Mouse (Mus musculus): ENCODE results near the gene Rtf1. TPM values are rescaled to one million over a fixed set of nuclear protein-coding genes. Genes with fewer than 3 reads are reported as not detected.

Rtf1 gene
- polyA plus RNA-seq, 1 experiment from 2014 or later = 25.3 TPM

DNA sequence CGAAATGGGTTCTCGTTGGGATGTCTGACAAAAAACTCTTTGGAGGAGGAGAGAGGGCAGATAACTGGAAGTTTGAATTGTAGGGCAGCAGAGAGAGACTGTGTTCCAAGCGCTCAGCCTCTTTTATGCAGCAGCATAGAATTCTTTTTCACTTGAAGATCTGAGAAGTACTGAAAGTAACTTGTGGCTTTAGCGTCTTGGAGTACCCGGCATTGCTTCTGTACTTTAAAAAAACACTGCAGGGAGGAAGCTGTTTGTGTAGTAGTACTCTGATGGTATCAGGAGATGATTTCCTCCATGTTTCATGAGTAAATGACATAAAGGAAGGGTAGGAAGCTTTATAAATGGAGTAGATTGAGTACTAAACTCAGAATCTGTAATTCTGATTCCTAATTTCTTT, 963 bp downstream of the Rtf1 start:
- ATAC-seq (replicated peaks; ENCODE audit: low FRiP score) = 0 out of 2 replicates have a peak, but pooled peaks have one; percentile 1
- Histone ChIP-seq H3K36me3 (ENCODE audit: control insufficient read depth, insufficient read depth, low read length) (peaks cover 5% of the 10 kb centered on the region; the same call in 1 of the 2 replicates), H3K9ac (ENCODE audit: low read depth, low read length) (peak overlapping the region; percentile 97), H3K27ac (ENCODE audit: low read depth, low read length) (peak overlapping the region; percentile 86; the same call in 1 of the 2 replicates), H3K4me3 (ENCODE audit: low read depth, low read length) (peak overlapping the region; percentile 99), H3K4me2 (peak overlapping the region; percentile 80), H3K9me3 (ENCODE audit: control insufficient read depth, low read length) (no peaks in the 10 kb centered on the region), H3K27me3 (replicated peaks; ENCODE audit: control insufficient read depth, insufficient read depth, low read length) (no peaks in the 10 kb centered on the region), H3K4me1 (replicated peaks; ENCODE audit: control insufficient read depth, insufficient read depth, low read length) (peaks cover 10% of the 10 kb centered on the region)
- no peak for DNase-seq (ENCODE audit: low spot score)
- WGBS = 5% methylated on average over 5 of the region's 5 CpGs

DNA sequence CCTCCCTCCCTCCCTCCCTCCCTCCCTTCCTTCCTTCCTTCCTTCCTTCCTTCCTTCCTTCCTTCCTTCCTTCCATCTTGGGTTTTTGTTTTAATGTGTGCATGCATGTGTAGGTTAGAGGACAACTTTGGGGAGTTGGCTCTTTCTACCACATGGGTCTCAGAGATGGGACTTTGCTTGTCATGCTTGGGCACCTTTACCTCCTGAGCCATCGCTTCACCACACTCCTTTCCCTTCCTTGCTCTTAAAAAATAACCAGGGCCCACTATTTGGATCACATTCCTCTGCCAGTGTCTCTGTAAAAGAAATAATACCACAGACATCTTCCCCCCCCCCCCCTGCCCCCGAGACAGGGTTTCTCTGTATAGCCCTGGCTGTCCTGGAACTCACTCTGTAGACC, 8.8 kb downstream of the Rtf1 start:
- Histone ChIP-seq H3K9me3 (ENCODE audit: control insufficient read depth, low read length) (no peaks in the 10 kb centered on the region), H3K27me3 (replicated peaks; ENCODE audit: control insufficient read depth, insufficient read depth, low read length) (no peaks in the 10 kb centered on the region), H3K4me2 (no peak overlapping the region), H3K4me3 (ENCODE audit: low read depth, low read length) (no peak overlapping the region), H3K9ac (ENCODE audit: low read depth, low read length) (no peak overlapping the region), H3K27ac (ENCODE audit: low read depth, low read length) (no peak overlapping the region), H3K36me3 (ENCODE audit: control insufficient read depth, insufficient read depth, low read length) (peaks cover 13% of the 10 kb centered on the region), H3K4me1 (replicated peaks; ENCODE audit: control insufficient read depth, insufficient read depth, low read length) (no peaks in the 10 kb centered on the region)
- 95% methylated on average over 2 of the region's 2 CpGs for WGBS
- no peak for DNase-seq (ENCODE audit: low spot score)
- no peak for ATAC-seq (replicated peaks; ENCODE audit: low FRiP score)

DNA sequence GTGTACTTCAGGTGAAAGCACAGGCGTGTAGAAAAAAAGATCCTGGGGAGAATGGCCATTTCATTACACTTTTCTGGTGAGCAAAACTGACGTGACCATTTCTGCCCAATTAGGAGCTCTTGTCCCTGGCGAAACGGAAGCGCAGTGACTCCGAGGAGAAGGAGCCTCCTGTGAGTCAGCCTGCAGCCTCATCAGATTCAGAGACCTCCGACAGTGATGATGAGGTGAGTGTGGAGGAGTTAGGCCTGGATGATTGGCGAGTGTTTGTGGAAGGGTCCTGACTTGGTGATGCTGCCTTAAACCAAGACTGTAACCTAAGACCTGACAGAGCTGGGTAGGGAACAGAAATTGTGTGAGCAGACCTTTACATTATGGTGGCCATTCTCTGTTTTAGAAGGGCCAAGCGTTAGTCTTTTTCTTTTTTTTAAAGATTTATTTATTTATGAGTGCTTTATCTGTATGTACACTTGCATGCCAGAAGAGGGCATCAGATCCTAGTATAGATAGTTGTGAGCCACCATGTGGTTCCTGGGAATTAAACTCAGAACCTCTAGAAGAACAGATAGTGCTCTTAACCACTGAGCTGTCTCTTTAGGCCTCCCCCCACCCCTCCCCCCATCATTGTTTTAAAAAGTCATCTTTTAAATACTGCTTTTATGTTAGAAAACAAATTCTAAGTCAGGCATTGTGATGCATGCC, 17.3 kb downstream of the Rtf1 start:
- ATAC-seq (replicated peaks; ENCODE audit: low FRiP score) (no peak), DNase-seq (ENCODE audit: low spot score) (no peak)
- H3K4me2 ChIP-seq = no peak overlapping the region
- peaks cover 2% of the 10 kb centered on the region for H3K36me3 ChIP-seq (ENCODE audit: control insufficient read depth, insufficient read depth, low read length)
- no peaks in the 10 kb centered on the region for H3K4me1 ChIP-seq (replicated peaks; ENCODE audit: control insufficient read depth, insufficient read depth, low read length)
- 82% methylated on average over 9 of the region's 9 CpGs for WGBS
- no peak overlapping the region for H3K27ac ChIP-seq (ENCODE audit: low read depth, low read length)
- H3K9me3 ChIP-seq (ENCODE audit: control insufficient read depth, low read length) = no peaks in the 10 kb centered on the region
- H3K4me3 ChIP-seq (ENCODE audit: low read depth, low read length) = no peak overlapping the region
- no peak overlapping the region for H3K9ac ChIP-seq (ENCODE audit: low read depth, low read length)
- no peaks in the 10 kb centered on the region for H3K27me3 ChIP-seq (replicated peaks; ENCODE audit: control insufficient read depth, insufficient read depth, low read length)

DNA sequence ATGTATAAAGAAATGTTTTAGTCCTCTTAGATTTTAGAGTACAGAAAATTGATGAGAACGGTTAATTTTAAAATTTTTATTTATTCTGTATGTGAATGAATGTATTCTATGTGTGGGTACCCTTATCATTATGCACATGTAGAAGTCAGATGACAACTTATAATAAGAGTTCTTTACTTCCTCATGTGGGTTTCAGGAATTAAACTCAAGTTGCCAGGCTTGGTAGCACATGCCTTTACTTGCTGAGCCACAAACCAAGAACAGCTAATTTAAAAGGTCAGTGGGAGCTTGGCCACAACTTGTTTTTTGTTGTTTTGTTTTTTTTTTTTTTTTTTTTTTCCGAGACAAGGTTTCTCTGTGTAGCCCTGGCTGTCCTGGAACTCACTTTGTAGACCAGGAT, 20.0 kb downstream of the Rtf1 start:
- Histone ChIP-seq H3K9me3 (ENCODE audit: control insufficient read depth, low read length) (no peaks in the 10 kb centered on the region), H3K27me3 (replicated peaks; ENCODE audit: control insufficient read depth, insufficient read depth, low read length) (no peaks in the 10 kb centered on the region), H3K27ac (ENCODE audit: low read depth, low read length) (no peak overlapping the region), H3K4me3 (ENCODE audit: low read depth, low read length) (no peak overlapping the region), H3K4me1 (replicated peaks; ENCODE audit: control insufficient read depth, insufficient read depth, low read length) (no peaks in the 10 kb centered on the region), H3K36me3 (ENCODE audit: control insufficient read depth, insufficient read depth, low read length) (no peaks in the 10 kb centered on the region), H3K9ac (ENCODE audit: low read depth, low read length) (no peak overlapping the region), H3K4me2 (no peak overlapping the region)
- ATAC-seq (replicated peaks; ENCODE audit: low FRiP score) (no peak), DNase-seq (ENCODE audit: low spot score) (no peak)
- WGBS = 86% methylated on average over 2 of the region's 2 CpGs

DNA sequence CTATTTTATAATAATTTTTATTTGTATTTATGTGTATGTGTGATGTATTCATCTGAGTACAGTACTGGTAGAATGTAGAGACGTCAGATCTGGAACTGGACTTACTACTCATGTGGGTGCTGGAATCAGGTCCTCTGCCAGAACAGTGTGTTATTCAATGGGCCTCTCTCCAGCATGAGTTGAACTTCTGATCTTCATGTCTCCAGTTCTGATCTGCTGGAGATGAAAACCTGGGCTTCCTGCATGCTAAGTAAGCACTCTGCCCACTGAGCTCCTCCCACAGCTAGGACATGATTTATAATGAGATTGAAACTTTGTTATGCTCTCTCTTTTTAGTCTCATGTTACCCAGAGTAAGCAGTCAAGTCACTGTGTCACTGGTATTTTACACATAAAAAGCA, 21.2 kb downstream of the Rtf1 start:
- H3K36me3 ChIP-seq (ENCODE audit: control insufficient read depth, insufficient read depth, low read length) = no peaks in the 10 kb centered on the region; the same call in 1 of the 2 replicates
- no peak overlapping the region for H3K9ac ChIP-seq (ENCODE audit: low read depth, low read length)
- no peaks in the 10 kb centered on the region for H3K4me1 ChIP-seq (replicated peaks; ENCODE audit: control insufficient read depth, insufficient read depth, low read length)
- DNase-seq (ENCODE audit: low spot score) (no peak), ATAC-seq (replicated peaks; ENCODE audit: low FRiP score) (no peak)
- no peak overlapping the region for H3K4me3 ChIP-seq (ENCODE audit: low read depth, low read length)
- WGBS = 86% methylated on average over 1 of the region's 1 CpGs
- H3K27ac ChIP-seq (ENCODE audit: low read depth, low read length) = no peak overlapping the region
- H3K9me3 ChIP-seq (ENCODE audit: control insufficient read depth, low read length) = no peaks in the 10 kb centered on the region
- H3K27me3 ChIP-seq (replicated peaks; ENCODE audit: control insufficient read depth, insufficient read depth, low read length) = no peaks in the 10 kb centered on the region
- no peak overlapping the region for H3K4me2 ChIP-seq

DNA sequence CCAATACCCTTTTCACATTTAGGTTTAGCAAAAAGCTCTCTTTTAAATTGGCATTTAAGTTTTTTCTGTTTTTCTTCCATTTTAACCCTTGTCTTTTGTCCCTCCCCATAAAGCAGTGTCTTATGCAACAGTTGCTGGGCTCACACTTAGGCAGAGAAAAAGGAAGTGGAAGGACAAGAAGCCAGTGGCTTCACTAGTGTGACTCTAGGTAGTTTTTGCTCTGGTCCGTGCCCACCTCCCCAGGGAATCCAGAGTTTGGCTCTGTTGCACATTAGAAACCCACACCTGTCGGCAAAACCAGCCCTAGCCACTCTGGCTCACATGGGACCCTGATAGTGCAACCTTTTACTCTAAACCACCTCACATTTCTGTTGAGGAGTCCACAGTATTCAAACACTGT, 23.6 kb downstream of the Rtf1 start:
- WGBS = 79% methylated on average over 2 of the region's 2 CpGs
- ATAC-seq (replicated peaks; ENCODE audit: low FRiP score) = no peak
- no peak for DNase-seq (ENCODE audit: low spot score)
- Histone ChIP-seq H3K9me3 (ENCODE audit: control insufficient read depth, low read length) (no peaks in the 10 kb centered on the region), H3K27me3 (replicated peaks; ENCODE audit: control insufficient read depth, insufficient read depth, low read length) (no peaks in the 10 kb centered on the region), H3K36me3 (ENCODE audit: control insufficient read depth, insufficient read depth, low read length) (peaks cover 3% of the 10 kb centered on the region; the same call in 1 of the 2 replicates), H3K4me1 (replicated peaks; ENCODE audit: control insufficient read depth, insufficient read depth, low read length) (no peaks in the 10 kb centered on the region), H3K4me2 (no peak overlapping the region), H3K27ac (ENCODE audit: low read depth, low read length) (no peak overlapping the region), H3K4me3 (ENCODE audit: low read depth, low read length) (no peak overlapping the region), H3K9ac (ENCODE audit: low read depth, low read length) (no peak overlapping the region)

DNA sequence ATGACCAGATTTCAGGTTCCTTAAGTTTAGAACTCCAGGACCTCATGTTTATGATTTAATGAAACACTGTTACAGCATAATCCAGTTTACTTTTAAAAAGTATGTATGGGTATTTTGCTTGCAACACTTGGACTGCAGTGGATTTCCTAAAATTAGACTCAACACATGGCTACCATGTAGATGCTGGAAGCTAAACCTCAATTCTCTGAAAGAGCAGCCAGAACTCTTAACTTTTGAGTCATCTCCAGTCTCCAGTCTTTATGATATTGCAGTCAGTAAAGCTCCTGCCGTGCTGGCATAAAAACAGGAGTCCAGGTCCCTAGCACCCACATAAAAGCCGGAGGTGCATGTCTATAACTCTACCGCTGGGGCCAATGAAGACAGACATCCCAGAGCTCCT, 25.1 kb downstream of the Rtf1 start:
- H3K27me3 ChIP-seq (replicated peaks; ENCODE audit: control insufficient read depth, insufficient read depth, low read length) = no peaks in the 10 kb centered on the region
- H3K36me3 ChIP-seq (ENCODE audit: control insufficient read depth, insufficient read depth, low read length) = peaks cover 5% of the 10 kb centered on the region; the same call in 1 of the 2 replicates
- no peak overlapping the region for H3K27ac ChIP-seq (ENCODE audit: low read depth, low read length)
- no peak overlapping the region for H3K4me2 ChIP-seq
- H3K9me3 ChIP-seq (ENCODE audit: control insufficient read depth, low read length) = no peaks in the 10 kb centered on the region
- 91% methylated on average over 3 of the region's 3 CpGs for WGBS
- no peaks in the 10 kb centered on the region for H3K4me1 ChIP-seq (replicated peaks; ENCODE audit: control insufficient read depth, insufficient read depth, low read length)
- ATAC-seq (replicated peaks; ENCODE audit: low FRiP score) (no peak), DNase-seq (ENCODE audit: low spot score) (no peak)
- no peak overlapping the region for H3K4me3 ChIP-seq (ENCODE audit: low read depth, low read length)
- H3K9ac ChIP-seq (ENCODE audit: low read depth, low read length) = no peak overlapping the region

DNA sequence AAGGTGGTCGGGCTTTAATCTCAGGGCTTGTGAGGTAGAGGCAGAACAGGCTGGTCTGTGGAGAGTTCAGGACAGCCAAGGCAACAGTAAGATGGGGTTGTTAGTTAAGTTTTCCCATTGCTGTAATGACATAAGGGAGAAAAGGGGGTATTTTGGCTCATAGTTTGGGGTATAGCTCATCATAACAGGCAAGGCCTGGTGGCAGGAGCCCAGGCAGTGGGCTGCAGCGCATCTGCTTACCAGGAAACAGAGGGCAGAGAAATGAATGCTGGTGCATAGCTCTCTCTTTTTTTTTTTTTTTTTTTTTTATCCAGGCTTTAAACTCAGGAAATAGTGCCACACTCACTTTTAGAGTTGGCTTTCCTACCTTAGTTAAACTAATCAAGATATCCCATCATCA, 28.3 kb downstream of the Rtf1 start:
- Histone ChIP-seq H3K4me3 (ENCODE audit: low read depth, low read length) (no peak overlapping the region), H3K9ac (ENCODE audit: low read depth, low read length) (no peak overlapping the region), H3K27me3 (replicated peaks; ENCODE audit: control insufficient read depth, insufficient read depth, low read length) (no peaks in the 10 kb centered on the region), H3K36me3 (ENCODE audit: control insufficient read depth, insufficient read depth, low read length) (peaks cover 12% of the 10 kb centered on the region; the same call in 1 of the 2 replicates), H3K27ac (ENCODE audit: low read depth, low read length) (no peak overlapping the region), H3K4me2 (no peak overlapping the region), H3K9me3 (ENCODE audit: control insufficient read depth, low read length) (no peaks in the 10 kb centered on the region), H3K4me1 (replicated peaks; ENCODE audit: control insufficient read depth, insufficient read depth, low read length) (no peaks in the 10 kb centered on the region)
- DNase-seq (ENCODE audit: low spot score) = no peak
- WGBS = 94% methylated on average over 2 of the region's 2 CpGs
- no peak for ATAC-seq (replicated peaks; ENCODE audit: low FRiP score)

DNA sequence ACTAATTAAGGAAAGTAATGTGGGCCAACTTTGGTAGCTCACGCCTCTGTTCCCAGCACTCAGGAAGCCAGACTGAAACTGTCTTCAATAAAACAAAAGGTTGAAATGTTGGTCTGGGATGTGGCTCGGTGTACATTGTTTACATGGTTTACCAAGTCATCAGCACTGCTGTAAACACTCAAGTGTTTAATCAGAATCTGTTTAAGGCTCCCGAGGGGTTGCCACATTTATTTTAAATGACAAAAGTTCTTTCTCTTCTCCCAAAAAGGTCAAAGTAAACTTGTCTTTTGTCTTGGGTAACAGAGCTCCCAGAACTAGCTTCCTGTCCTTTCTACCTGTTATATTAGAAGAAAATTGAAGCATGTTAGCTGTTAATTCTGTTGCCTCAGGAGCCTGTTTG, 32.8 kb downstream of the Rtf1 start:
- H3K4me1 ChIP-seq (replicated peaks; ENCODE audit: control insufficient read depth, insufficient read depth, low read length) = no peaks in the 10 kb centered on the region
- H3K4me2 ChIP-seq = no peak overlapping the region
- no peaks in the 10 kb centered on the region for H3K9me3 ChIP-seq (ENCODE audit: control insufficient read depth, low read length)
- DNase-seq (ENCODE audit: low spot score) (no peak), ATAC-seq (replicated peaks; ENCODE audit: low FRiP score) (no peak)
- peaks cover 16% of the 10 kb centered on the region; the same call in 1 of the 2 replicates for H3K36me3 ChIP-seq (ENCODE audit: control insufficient read depth, insufficient read depth, low read length)
- WGBS = 87% methylated on average over 3 of the region's 3 CpGs
- no peak overlapping the region for H3K27ac ChIP-seq (ENCODE audit: low read depth, low read length)
- no peak overlapping the region for H3K9ac ChIP-seq (ENCODE audit: low read depth, low read length)
- H3K4me3 ChIP-seq (ENCODE audit: low read depth, low read length) = no peak overlapping the region
- H3K27me3 ChIP-seq (replicated peaks; ENCODE audit: control insufficient read depth, insufficient read depth, low read length) = no peaks in the 10 kb centered on the region
